Mouse (Mus musculus) heart, embryonic 16.5 days (tissue): ENCODE measurements around the gene Gm20388. TPM values are rescaled to one million over a fixed set of nuclear protein-coding genes. Genes with fewer than 3 reads are reported as not detected.
A peak's percentile ranks its signal among the peaks of the same experiment; 100 is the strongest.

Source experiments
- ATAC-seq: fragments of 200-750 bp; cut with Nextera tagmentation; replicated peaks from 2 replicates; pipeline ENCODE4 v1.8.0; 2017; ENCODE audit warnings: moderate number of reproducible peaks; ENCODE audit not compliant: insufficient read depth, low FRiP score; ENCODE audit errors: extremely low read depth
- H3K27ac ChIP-seq: fragments of 300-500 bp; sonication (generic); 2 replicates; pipeline ENCODE4 v1.5.1; 2014; ENCODE audit warnings: mild to moderate bottlenecking, low read length, control low read depth, moderate library complexity
- H3K27me3 ChIP-seq: fragments of 300-500 bp; sonication (generic); 2 replicates; pipeline ENCODE4 v1.6.1; 2014; ENCODE audit warnings: low read length, mixed read lengths; ENCODE audit not compliant: control insufficient read depth, insufficient read depth
- H3K36me3 ChIP-seq: fragments of 300-500 bp; sonication (generic); 2 replicates; pipeline ENCODE4 v1.6.1; 2014; ENCODE audit not compliant: control insufficient read depth, insufficient read depth
- H3K4me1 ChIP-seq: fragments of 300-500 bp; sonication (generic); 2 replicates; pipeline ENCODE4 v1.6.1; 2014; ENCODE audit warnings: low read length, mixed read lengths; ENCODE audit not compliant: control insufficient read depth, insufficient read depth
- H3K4me2 ChIP-seq: fragments of 300-500 bp; sonication (generic); 2 replicates; pipeline ENCODE4 v1.6.1; 2014; ENCODE audit warnings: low read depth, mild to moderate bottlenecking, control low read depth, low read length
- H3K4me3 ChIP-seq: fragments of 300-500 bp; sonication (generic); 2 replicates; pipeline ENCODE4 v1.5.1; 2014; ENCODE audit warnings: mild to moderate bottlenecking, control low read depth, low read length
- H3K9ac ChIP-seq: fragments of 300-500 bp; sonication (generic); 2 replicates; pipeline ENCODE4 v1.6.1; 2014; ENCODE audit warnings: low read length, control low read depth
- H3K9me3 ChIP-seq: fragments of 300-500 bp; sonication (generic); replicated peaks from 2 replicates; pipeline ENCODE4 v1.6.1; 2016; ENCODE audit warnings: low read length; ENCODE audit not compliant: control insufficient read depth
- WGBS: fragments of 180-500 bp; shearing (Covaris S2); extraction: QIAGEN DNeasy Blood & Tissue Kit; methylation state at CpG from one replicate; pipeline ENCODE4 v1.1.7; 2014; 5-methylcytosine and 5-hydroxymethylcytosine counted together
- polyA plus RNA-seq: library from polyadenylated mRNA; unstranded; fragments of >200 nt; fragmentation: Nextera tagmentation; extraction: Ambion mirVana; gene quantifications from 2 replicates; pipeline ENCODE4 v1.2.1, GENCODE M21; 2015

The Gm20388 gene
- polyA plus RNA-seq, 1 experiment from 2014 or later, result 4.5 TPM

GRCm38 (mm10) chr8:123331810-123332209, 3421.2 kb downstream of the Gm20388 start:
- Histone ChIP-seq H3K9me3 (no peaks in the 10 kb centered on the region), H3K36me3 (no peaks in the 10 kb centered on the region), H3K27ac (no peak overlapping the region), H3K4me1 (peaks cover 7% of the 10 kb centered on the region; the same call in 1 of the 2 replicates), H3K4me2 (peak overlapping the region; percentile 96), H3K4me3 (no peak overlapping the region; the same call in 1 of the 2 replicates), H3K9ac (no peak overlapping the region), H3K27me3 (peaks cover 12% of the 10 kb centered on the region)
- no peak for ATAC-seq
- 17% methylated on average over 8 of the region's 8 CpGs for WGBS

- H3K9ac ChIP-seq, result peak within 1 kb of the TSS; percentile 53
- under 1% methylated on average over 81 of the region's 85 CpGs for WGBS
- peak; percentile 76 for ATAC-seq
- H3K4me1 ChIP-seq, result peaks cover 7% of the 10 kb centered on the region; the same call in 1 of the 2 replicates
- H3K4me2 ChIP-seq, result peak within 1 kb of the TSS; percentile 96
- peak within 1 kb of the TSS; percentile 68 for H3K4me3 ChIP-seq
- H3K27me3 ChIP-seq, result peaks cover 12% of the 10 kb centered on the region
- H3K27ac ChIP-seq, result no peak within 1 kb of the TSS
- no peaks in the 10 kb centered on the region for H3K36me3 ChIP-seq
- no peaks in the 10 kb centered on the region for H3K9me3 ChIP-seq
These were observed 3421.8 kb downstream of the Gm20388 start, which contains the start of gene Spire2 for GRCm38 (mm10) chr8:123332262-123333090. Gene Spire2 (plus strand): TSS chr8:123332713.

GRCm38 (mm10) chr8:123333091-123333587, 3422.5 kb downstream of the Gm20388 start:
- Histone ChIP-seq H3K36me3 (no peaks in the 10 kb centered on the region), H3K27me3 (peaks cover 12% of the 10 kb centered on the region), H3K4me1 (peaks cover 7% of the 10 kb centered on the region; the same call in 1 of the 2 replicates), H3K4me3 (peak overlapping the region; percentile 68), H3K9me3 (no peaks in the 10 kb centered on the region), H3K27ac (no peak overlapping the region), H3K9ac (peak overlapping the region; percentile 53), H3K4me2 (peak overlapping the region; percentile 96)
- ATAC-seq, result no peak
- 8% methylated on average over 21 of the region's 21 CpGs for WGBS

GRCm38 (mm10) chr8:123333864-123334263, 3423.2 kb downstream of the Gm20388 start:
- H3K27ac ChIP-seq, result no peak overlapping the region
- no peak overlapping the region for H3K4me2 ChIP-seq
- peaks cover 7% of the 10 kb centered on the region; the same call in 1 of the 2 replicates for H3K4me1 ChIP-seq
- 8% methylated on average over 7 of the region's 7 CpGs for WGBS
- H3K27me3 ChIP-seq, result peaks cover 12% of the 10 kb centered on the region
- no peaks in the 10 kb centered on the region for H3K36me3 ChIP-seq
- no peak overlapping the region for H3K9ac ChIP-seq
- H3K4me3 ChIP-seq, result no peak overlapping the region
- no peaks in the 10 kb centered on the region for H3K9me3 ChIP-seq
- no peak for ATAC-seq

- no peak overlapping the region for H3K4me3 ChIP-seq
- WGBS, result 17% methylated on average over 1 of the region's 1 CpGs
- no peak for ATAC-seq
- H3K27me3 ChIP-seq, result peaks cover 12% of the 10 kb centered on the region
- H3K4me1 ChIP-seq, result peaks cover 7% of the 10 kb centered on the region; the same call in 1 of the 2 replicates
- no peaks in the 10 kb centered on the region for H3K36me3 ChIP-seq
- no peak overlapping the region for H3K4me2 ChIP-seq
- H3K9me3 ChIP-seq, result no peaks in the 10 kb centered on the region
- no peak overlapping the region for H3K9ac ChIP-seq
- no peak overlapping the region for H3K27ac ChIP-seq
These were observed 3423.8 kb downstream of the Gm20388 start for GRCm38 (mm10) chr8:123334467-123334866.

GRCm38 (mm10) chr8:123337475-123337874, 3426.8 kb downstream of the Gm20388 start:
- Histone ChIP-seq H3K4me3 (no peak overlapping the region), H3K27ac (no peak overlapping the region), H3K27me3 (peaks cover 12% of the 10 kb centered on the region), H3K9ac (no peak overlapping the region), H3K9me3 (0 out of 2 replicates have a peak, but pooled peaks cover 2% of the 10 kb centered on the region), H3K4me2 (no peak overlapping the region), H3K4me1 (peaks cover 7% of the 10 kb centered on the region; the same call in 1 of the 2 replicates), H3K36me3 (no peaks in the 10 kb centered on the region)
- WGBS, result 77% methylated on average over 3 of the region's 3 CpGs
- no peak for ATAC-seq

GRCm38 (mm10) chr8:123340071-123340470, 3429.4 kb downstream of the Gm20388 start:
- H3K4me2 ChIP-seq, result no peak overlapping the region
- 0 out of 2 replicates have a peak, but pooled peaks cover 2% of the 10 kb centered on the region for H3K9me3 ChIP-seq
- no peak for ATAC-seq
- H3K4me1 ChIP-seq, result peaks cover 8% of the 10 kb centered on the region
- no peak overlapping the region for H3K9ac ChIP-seq
- 93% methylated on average over 4 of the region's 4 CpGs for WGBS
- H3K4me3 ChIP-seq, result no peak overlapping the region
- H3K27me3 ChIP-seq, result no peaks in the 10 kb centered on the region; the same call in 1 of the 2 replicates
- H3K27ac ChIP-seq, result no peak overlapping the region
- no peaks in the 10 kb centered on the region for H3K36me3 ChIP-seq

- Histone ChIP-seq H3K27me3 (no peaks in the 10 kb centered on the region), H3K4me1 (peaks cover 8% of the 10 kb centered on the region)
- WGBS, result 72% methylated on average over 27 of the region's 27 CpGs
These were observed 3430.7 kb downstream of the Gm20388 start for GRCm38 (mm10) chr8:123341040-123342015.

More at GRCm38 (mm10) chr8:123341040-123342015, 3430.7 kb downstream of the Gm20388 start:
- H3K9me3 ChIP-seq, result 0 out of 2 replicates have a peak, but pooled peaks cover 2% of the 10 kb centered on the region
- no peak overlapping the region for H3K4me2 ChIP-seq
- no peak overlapping the region for H3K27ac ChIP-seq
- no peak overlapping the region for H3K9ac ChIP-seq
- ATAC-seq, result no peak
- H3K4me3 ChIP-seq, result no peak overlapping the region
- no peaks in the 10 kb centered on the region for H3K36me3 ChIP-seq
